Mouse (Mus musculus): Measurements from ENCODE around the gene Prrg4.
A peak's percentile ranks its signal among the peaks of the same experiment; 100 is the strongest.
"Not testable (repeated sequence)": the region's sequence is repeated elsewhere in the genome, so short reads cannot be mapped to it uniquely, and the experiment has no call there.

Gene Prrg4

DNA sequence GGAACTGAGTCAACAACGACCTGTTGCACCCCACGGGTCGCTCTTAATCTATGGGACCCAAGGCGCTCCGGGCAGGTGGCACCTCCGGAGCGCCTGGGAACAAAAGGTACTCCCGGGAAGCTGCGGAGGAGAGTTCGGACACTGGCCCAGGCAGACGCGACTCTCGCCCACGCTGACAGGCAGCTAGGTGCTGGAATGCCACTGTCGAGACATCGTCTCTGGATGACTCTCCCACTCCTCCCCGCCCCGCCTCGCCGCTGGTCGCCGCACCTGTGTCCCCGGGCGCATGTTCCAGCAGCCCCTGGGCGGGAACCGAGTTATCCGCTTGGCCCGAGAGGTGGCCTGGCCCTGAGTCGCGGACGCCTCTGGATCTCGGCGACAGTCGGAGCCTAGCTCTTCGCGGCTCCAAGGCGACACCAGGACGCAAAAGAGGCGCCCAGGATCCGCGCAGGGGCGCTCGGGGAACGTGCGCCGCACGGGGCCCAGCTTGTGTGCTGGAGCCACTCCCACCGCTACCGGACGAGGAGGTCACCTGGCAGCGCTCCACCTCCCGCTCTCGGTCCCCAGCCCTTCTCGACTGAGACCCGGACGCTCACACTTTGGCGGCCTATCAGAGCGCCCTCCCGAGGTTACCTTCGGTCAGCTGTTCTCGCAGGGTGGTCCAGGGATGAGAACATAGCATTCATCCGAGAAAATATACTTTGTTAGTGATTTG is at the start of gene Prrg4:
Gene Prrg4 (minus strand): TSS at position 601 of the 715 bp plus-strand sequence.
- peak; percentile 5 for DNase-seq

DNA sequence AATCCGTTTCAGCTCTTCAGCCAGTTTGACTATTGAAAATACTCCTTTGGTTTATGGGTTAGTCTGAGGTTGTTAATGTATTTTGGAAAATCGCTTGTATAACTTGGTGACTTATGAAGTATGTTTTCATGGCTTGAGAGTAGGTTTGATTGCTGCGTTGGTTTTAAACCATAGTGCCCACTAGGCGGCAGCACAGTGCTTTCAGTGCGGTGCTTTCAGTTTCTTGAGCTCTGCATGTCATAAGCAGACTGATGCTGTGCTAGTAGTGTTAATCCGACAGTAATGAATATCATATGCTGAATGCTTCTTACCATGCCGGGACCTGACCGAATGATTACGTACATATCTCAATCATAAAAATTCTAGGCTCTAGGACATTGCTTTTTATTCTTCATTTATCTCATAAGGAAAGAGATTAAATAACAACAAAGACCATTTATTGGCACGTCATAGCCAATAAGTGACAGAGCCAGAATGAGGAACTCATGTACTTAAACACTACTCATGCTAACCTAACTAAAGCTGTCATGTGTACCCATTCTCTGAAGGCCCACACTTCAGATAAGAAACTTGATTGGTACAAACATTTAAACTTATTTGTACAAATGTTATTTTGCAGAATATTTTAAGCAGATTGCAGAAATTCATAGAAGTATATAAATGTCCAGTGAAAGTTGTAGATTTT is 38.3 kb upstream of the Prrg4 start:
- DNase-seq: peak; percentile 70

DNA sequence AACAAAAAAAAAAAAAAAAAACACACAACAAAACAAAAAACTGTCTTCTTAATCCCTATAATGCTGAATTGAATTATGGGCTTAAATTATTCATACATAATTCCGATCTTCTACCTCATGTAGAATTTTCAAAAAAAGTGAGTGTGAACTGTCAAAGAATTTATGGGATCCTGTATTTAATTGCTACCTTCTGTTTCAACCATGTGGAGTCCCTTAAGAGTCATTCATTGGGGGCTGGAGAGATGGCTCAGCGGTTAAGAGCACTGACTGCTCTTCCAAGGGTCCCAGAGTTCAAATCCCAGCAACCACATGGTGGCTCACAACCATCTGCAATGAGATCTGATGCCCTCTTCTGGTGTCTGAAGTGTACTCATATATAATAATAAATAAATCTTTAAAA is 37.7 kb upstream of the Prrg4 start:
- not testable (repeated sequence) for DNase-seq

DNA sequence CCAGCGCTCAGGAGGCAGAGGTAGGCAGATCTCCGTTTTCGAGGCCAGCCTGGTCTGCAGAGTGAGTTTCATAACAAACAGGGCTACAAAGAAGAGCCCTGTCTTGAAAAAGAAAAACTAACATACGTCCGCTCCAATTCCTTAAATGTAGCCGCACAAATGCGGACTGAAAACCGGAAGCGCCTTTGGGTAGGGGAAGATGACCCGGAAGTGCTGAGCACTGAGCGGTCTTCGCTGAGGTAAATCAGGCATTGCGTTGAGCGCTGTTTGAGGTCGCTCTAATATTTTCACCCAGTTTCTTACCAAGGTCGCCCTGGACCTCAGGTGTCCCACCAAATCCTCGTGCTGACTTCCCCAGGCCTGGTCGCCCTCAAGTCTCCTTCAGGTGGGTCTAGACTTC is 36.4 kb upstream of the Prrg4 start:
- DNase-seq: no peak

DNA sequence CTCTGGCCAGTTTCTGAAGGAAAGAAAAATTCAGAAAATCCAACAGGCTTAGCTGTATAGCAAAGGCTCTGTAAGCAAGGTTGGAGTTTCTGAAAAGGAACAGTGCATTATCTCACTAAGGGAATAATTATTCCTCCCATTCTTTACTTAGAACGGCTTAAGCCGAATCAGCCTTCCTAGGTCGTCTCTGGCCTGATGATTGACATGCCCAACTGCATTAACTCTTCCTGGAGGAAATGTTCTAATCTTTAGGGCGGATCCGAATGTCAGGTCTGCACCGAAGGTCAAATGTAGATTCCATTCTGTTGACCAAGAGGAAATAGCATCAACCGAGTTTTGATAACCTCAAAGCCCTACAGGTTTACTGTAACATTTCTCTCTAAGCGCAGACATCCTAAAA is 29.1 kb upstream of the Prrg4 start:
- no peak for DNase-seq

DNA sequence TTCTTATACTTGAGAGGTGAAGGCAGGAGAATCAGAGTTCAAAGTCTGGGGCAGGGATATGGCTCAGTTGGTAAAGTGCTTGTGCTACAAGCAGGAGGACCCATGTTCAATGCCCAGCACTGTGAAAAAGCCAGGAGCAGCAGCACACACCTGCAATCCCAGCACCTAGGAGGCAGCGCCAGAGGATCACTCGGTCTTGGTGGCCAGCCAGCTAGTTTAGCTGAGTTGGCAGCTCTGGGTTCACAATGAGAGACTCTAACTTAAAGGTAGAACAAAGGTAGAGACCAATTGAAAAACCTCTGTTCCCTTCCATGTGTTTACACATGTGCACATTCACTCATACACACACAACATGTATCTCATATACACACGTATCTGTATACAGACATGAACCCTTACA is 19.4 kb upstream of the Prrg4 start:
- no peak for DNase-seq

DNA sequence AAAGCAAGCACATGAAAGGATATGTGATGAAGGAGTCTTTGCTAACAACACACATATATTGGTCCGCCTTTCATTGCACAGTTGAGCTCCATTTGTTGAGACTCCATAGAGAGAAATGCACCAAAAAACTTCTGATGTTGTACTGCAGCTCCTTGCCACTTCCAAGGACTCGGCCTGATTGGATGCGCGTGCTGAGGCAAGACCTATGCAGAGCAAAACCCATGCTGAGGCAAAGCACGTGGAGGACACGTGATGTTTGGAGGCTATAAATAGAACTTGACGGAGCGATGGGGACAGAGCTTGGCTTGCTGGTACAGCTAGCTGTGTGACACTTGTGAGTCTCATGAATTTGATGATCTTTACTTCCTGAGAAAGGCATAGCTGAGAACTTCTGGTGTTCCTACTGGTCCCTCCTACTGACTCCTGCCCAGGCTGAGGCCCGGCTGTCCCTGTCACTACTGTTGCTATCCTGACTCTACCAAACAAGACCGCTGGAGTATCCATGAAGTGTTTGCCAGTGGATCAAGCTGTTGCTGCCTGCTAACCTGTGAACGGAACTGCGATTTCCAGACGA is 17.7 kb upstream of the Prrg4 start, which contains the start of gene Ccdc73:
Gene Ccdc73 (plus strand): TSS at position 524 of the 574 bp plus-strand sequence.
- DNase-seq: no peak

DNA sequence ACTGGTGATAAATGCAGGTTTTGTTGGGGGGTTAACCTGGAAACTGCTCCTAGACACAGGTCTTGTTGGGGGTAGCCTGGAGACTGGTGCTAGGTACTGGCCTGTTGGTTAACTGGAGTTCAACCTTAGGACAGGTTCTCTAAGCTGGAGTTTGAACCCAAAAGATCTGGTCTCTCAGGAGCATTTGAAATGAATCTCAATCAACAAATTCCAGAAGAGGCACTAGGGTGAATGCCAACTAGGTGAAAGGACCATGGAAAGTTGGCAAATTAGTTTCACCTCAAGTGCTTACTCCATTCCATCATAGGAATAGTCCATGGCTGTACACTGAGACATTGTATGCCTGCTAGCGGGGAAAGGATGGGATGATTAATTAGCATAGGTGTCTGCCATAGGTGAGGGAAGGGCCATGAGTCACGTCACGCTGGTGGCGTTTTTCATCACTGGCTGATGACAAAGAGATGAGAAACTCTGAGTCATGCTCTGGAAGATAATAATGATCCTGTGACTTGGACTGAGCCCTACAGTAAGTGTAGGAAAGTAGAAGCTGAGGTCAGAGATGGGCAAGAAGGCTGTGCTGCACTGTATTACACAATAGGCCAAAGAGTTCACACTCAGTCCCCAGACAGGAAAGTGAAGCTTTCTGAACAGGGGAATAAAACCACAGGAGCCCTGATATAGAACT is 14.6 kb upstream of the Prrg4 start:
- peak; percentile 8 for DNase-seq

DNA sequence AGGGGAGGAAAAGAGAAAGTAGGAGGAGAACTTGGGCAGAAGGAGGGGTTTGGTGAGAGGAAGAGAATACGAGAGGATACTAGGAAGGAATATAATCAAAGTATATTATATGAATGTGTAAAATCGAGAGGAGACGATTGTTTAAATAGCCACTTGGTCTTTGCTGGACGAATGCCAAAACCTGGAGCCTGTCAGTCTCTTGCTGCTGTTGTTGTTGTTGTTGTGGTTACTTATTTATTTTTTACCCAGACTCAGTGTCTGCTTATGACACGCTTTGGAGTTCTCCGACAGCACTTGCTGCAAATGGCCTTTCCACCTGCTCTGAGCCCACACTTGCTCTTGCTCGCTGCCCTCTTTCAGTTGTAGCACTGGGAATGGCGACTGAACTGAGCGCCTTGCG is 10.8 kb upstream of the Prrg4 start:
- DNase-seq: no peak

DNA sequence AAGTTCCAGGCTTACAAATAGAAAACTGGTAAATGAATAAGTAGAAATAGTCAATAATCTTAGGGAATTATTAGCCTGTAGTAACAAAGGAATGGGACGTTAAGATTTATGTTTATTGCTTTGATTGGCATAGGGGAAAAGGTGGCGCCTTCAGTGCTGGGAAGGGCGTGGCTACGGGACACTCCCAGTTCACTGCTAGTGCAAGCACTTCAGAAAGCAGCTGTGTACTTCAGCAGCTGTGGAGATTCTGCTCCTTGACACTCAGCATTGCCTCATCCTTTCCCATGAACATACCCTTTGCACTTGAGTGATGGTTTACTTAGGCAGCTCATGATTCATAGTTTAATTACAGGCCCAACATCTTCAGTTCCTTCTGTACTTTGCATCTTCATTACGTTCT is 9.4 kb upstream of the Prrg4 start:
- no peak for DNase-seq

DNA sequence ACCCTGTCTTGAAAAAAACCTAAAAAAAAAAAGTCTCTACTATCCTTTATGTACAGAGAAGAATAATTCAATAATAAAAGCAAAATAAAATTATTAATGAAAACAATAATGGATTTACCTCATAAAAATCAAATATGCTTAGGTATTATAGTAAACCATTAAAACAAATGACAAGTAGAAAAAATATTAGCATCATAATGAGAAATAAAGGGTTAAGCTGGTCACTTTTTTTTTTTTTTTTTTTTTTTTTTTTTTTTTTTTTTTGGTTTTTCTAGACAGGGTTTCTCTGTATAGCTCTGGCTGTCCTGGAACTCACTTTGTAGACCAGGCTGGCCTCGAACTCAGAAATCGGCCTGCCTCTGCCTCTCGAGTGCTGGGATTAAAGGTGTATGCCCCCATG is 8.4 kb upstream of the Prrg4 start:
- DNase-seq: not testable (repeated sequence)

DNA sequence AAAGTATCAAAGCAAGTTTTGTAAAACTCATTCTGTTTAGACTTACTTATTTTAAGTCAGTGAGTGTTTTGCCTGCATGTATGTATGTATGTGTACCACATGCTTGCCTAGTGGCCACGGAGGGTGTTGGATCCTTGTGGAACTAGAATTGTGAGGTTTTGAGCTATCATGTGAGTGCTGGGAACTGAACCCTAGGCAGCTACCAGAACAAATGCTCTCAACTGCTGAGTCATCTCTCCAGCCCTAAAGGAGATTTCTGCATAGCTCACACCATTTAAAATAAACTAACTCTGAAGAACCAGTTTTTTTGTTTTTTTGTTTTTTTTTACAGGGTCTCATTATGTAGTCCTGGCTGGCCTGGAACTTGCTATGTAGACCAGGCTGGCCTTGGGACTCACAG is 6.5 kb upstream of the Prrg4 start:
- no peak for DNase-seq

DNA sequence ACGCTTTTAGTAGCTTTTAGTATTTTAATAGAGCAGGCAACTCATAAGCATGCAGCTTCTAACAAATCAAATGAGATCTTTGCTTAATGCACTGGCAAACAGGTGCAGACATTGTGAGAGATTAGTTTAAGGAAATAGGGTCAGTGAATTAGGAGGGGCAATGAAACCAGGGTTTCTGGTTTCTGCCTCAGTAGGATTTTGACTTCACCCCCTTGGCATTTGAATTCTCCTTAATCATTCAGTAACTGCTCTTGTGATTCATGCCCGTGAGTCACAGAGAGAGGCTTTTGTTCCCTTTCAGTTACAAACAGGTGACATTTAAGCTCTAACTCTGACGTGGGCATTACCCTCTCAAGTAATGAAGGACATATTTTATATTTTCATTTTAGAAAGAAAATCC is 6.1 kb upstream of the Prrg4 start:
- no peak for DNase-seq

DNA sequence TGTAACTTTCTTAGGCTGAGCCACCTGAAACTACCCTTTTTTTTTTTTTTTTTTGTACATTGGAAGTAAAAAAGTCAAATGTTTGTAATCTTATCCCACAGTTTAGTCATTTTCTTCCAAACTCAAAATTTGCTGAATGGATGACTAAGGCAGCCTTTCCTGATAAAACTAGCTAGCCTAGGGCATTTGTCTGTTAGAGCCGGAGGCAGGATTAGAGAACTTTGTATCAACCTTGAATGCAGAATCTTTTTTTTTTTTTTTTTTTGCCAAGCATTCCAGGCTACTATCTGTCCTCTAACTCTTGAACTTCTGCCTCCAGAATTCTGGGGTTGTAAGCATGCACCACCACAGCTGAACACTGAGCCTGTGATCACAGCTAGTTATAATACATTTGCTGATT is 5.2 kb upstream of the Prrg4 start:
- DNase-seq: no peak

DNA sequence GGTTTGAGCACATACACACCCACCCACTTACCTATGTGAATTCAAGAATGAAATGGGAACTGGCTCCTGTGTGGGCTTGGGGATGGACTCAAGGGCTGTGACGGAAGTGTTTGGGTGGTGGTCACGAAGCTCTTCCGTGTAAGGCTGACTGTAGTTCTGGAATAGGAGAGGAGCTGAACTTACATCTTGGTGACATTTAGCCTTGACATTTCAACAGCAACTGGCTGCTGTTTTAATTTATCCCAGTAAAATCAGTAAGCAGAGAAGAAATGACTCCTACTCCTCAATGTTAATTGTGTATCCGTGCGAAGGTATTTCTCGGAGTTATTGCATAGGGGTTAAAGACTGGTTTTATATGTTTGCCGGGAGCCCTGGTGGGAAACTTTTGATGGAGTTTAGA is 2.9 kb upstream of the Prrg4 start:
- no peak for DNase-seq

DNA sequence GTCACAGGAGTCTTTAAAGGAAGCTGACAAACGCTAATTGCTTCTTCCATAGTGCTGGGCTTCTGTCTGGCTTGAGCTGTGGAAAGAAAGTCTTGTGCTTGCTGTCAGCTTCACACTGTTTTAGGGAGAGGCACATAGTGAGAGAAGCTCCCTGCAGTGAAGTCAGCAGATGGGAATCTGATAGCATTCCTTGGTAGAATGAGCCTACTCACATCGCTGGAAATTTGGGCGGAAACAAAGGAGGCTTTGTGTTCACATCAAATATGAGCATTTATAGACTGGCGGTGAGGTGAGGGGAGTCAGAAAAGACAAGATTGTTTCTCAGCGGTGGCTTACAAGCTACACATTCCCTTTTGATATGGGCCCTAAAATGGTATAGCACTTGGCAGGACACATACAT is 2.0 kb upstream of the Prrg4 start:
- no peak for DNase-seq

DNA sequence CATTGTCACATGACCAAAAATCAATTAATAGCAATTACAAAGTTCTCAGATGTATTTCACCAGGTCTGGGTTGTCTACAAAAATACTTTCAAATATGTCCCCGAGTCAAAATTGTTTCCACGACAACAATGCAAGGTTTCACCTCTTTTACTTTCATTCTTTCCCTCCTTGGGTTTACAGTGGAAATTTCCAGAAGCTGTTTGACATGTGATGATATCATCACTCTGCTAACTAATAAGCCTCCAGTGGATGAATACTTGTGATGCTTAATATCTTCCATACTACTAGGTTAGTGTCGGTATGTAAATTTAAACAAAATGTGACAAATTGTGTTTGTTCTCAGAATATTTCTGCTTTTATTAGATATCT is 299 bp upstream of the Prrg4 start:
- DNase-seq: no peak

DNA sequence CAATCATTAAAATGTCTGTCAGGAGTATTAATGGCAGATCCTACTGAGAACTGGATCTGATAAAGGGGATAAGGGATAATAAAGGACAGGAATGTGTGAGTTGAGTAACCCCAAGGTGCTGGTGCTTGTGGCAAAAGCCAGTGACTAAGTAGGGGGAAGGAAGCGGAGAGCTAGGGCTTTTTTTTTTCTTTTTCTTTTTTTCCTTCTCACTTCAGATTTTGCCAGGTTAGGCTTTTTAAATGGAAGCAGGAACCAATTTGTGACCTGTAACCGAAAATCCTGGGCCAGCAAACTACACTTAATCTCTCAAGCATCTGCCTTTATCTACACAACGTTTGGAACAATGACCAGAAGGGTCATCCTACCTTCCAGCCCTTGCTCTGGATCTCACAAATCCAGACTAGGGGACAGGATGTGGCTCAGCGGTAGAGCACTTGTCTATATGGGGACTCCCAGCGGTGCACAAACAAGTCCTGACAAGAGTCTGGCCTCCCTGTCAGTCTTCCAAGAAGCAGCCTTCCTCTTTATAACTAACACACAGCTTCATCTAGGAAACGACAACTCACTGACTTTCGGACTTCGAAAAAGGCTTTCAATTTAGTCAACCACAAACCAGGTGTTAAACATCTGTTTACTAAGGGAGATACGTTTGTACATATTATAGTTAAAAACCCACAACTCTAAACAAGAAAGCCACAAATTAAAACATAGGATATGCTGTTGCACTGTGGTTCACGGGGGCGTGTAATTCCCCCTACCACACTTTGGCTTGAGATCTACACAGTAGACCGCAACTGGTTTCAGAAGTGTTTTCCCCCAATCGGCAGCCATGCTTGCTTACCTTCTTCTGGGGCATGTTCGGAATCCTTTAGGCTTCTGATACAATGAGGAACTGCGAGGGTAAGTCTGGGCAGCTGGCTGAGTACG is 1.2 kb downstream of the Prrg4 start:
- no peak for DNase-seq

DNA sequence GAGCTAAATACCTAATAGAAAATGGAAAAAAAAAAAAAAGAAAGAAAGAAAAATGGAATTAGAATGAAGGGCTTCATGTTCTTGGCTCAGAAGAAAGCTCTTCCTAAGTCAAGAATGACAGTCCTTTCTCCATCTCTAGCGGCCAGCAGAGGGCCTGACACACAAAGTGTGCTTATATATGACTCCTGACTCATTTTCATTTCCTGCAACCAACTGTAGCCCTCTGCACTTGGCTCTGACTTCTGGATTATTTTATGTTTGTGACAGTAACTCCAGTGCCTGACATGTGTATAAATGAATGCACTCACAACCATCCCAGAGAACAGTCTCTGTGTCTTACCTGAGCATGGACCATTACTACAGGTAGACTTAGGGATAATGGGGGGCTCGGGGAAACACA is 2.0 kb downstream of the Prrg4 start:
- DNase-seq: no peak

DNA sequence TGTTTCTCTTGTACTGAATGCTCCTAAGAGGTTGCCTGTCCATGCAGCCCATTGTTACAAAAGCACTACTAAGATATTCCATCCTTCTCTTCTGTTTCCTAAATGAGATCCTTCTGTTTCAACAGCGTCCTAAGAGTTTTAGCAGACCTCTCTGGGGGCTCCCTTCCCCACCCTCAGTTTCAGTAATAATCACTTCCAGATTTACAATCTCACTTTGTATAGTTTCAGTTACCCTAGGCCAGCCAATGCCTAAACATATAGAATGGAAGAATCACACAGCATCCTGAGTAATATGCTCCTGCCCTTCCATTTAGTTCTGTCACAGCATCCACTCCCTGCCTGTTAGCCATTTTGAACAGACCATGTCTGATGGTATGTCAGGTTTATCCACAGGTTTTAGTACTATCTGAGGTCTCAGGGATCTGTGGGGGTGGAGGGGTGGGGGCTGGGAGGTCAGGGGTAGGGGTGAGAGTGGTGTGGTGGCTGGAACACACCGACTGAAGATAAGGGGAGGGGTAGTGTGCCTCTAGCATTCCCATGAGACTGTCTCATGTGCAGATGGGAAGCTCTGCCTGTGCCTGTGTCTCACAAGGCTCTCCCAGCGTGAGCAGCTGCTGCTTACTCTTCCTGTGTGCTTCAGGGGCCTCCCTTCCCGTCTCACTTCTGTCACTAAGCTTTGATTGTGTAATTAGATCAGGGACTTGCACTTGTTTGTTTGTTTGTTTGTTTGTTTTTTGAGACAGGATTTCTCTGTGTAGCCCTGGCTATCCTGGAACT is 2.9 kb downstream of the Prrg4 start:
- DNase-seq: no peak

DNA sequence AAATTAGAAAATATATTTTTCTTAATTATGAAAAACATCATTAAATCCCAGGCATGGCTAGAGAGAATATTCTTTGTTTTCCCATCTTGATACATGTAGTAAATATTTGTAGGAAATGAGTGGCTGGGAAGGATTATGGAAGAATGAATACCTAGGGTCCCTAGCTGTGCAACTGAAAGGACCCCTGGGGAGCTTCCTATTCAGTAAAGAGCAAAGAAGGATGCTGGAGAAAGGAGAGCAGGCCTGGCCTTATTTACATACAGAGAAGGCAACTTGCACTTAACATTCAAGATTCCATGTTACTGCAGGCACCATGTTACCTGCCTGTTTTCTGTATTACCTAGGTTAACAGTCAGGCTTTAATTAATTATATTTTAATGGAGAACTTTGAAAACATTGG is 7.1 kb downstream of the Prrg4 start:
- DNase-seq: no peak

DNA sequence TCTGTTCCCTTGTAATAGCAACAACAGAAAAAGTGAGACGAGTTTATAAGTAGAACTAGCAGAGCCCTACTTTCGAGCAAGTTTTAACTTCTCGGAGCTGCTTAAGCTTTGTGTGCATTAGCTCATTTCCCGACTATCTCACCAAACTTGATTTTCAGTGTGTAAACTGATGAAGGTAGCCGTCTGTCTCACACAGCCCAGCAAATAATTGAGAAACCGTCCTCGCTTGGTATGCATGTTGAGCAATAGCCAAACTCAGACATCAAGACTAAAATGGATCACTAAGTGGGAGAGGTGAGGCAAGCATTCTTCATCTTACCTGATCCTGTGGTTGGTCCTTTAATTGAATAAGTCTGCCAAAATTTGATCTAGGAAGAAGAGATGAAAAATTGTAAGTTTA is 7.9 kb downstream of the Prrg4 start:
- no peak for DNase-seq

All from layer of hippocampus, adult 9-11 months (tissue).